Comparison of ENCODE assay signal across 26 mouse cellular contexts in the genomic region with DNA sequence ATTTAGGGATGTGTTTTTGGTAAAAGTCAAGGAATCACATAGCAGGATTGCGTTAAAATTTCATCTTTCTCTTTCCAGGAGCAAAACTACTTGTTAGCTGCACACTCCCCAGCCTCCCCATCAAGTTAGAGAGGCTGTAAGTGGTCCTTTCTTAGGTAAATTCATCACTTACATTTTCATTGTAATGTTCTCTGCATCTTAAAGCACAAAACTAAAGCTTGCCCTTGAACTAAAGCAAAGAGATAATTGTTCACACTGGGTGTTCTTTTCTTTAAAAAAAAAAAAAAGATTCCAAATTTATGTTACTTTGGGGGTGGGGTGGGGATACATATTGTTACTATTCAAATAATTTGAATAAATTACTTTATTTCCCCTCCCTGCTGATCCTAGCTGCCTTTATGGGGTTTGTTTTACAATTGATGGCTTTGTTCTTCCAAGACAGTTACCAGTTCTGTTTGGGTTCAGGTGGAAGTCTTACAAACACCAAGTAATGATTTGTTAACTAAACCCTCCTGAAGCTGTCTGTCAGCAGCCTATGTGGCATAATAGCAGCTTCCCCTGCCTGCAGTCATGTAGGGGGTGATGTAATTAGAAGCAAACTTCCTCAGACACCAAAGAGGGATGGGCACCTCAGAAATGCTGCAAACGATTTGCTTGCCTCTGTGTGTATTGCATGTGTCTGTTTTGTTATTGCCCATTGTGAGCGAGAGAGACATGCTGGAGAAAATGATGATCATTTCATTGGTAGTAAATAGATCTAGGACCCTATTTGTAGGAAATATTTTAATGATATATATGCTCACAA.
DNase-seq lines count a peak whose midpoint lies in the region; ATAC-seq and TF ChIP-seq lines count a peak whose summit lies in the region.
"Had no signal": no experiment of that assay in that cellular context is flagged by ENCODE, and none has a peak within 500 bp of the region (broad histone marks: within the 10 kb centered on the region; RNA-seq: fewer than 3 reads in every experiment).

No protein-coding gene starts in this region.

- no peaks in the 10 kb centered on the region for H3K9me3 ChIP-seq in forebrain, embryonic 16.5 days (ENCODE audit: control insufficient read depth, low read length)
- no peaks in the 10 kb centered on the region for H3K9me3 ChIP-seq in forebrain, embryonic 13.5 days (replicated peaks)
- H3K9me3 ChIP-seq in ES-E14 (ENCODE audit: control insufficient read depth, insufficient read depth, low read depth, low read length) = no peaks in the 10 kb centered on the region
- no peaks in the 10 kb centered on the region for H3K9me3 ChIP-seq in neural tube, embryonic 15.5 days (replicated peaks)
- H3K9me3 ChIP-seq: forebrain, embryonic 10.5 days; forebrain, embryonic 15.5 days; heart, embryonic 12.5 days; heart, embryonic 15.5 days; hindbrain, embryonic 10.5 days; hindbrain, embryonic 13.5 days; intestine, embryonic 15.5 days had no signal

- no peak overlapping the region for H3K9ac ChIP-seq in forebrain, embryonic 16.5 days (replicated peaks; ENCODE audit: low read depth, low read length)
- no peak overlapping the region for H3K9ac ChIP-seq in forebrain, embryonic 13.5 days
- no peak overlapping the region for H3K9ac ChIP-seq in ES-E14 (ENCODE audit: insufficient read depth, low read depth, low read length, poor library complexity, severe bottlenecking)
- no peak overlapping the region for H3K9ac ChIP-seq in neural tube, embryonic 15.5 days (replicated peaks)
- H3K9ac ChIP-seq: forebrain, embryonic 15.5 days; heart, embryonic 12.5 days; heart, embryonic 15.5 days; hindbrain, embryonic 13.5 days; intestine, embryonic 15.5 days had no signal

- no peak overlapping the region for H3K4me2 ChIP-seq in forebrain, embryonic 16.5 days (ENCODE audit: low read length)
- H3K4me2 ChIP-seq in forebrain, embryonic 13.5 days = no peak overlapping the region
- H3K4me2 ChIP-seq in neural tube, embryonic 15.5 days = no peak overlapping the region
- H3K4me2 ChIP-seq: forebrain, embryonic 15.5 days; heart, embryonic 12.5 days; heart, embryonic 15.5 days; hindbrain, embryonic 13.5 days; intestine, embryonic 15.5 days had no signal

- ATAC-seq in forebrain, embryonic 16.5 days = peak; percentile 49
- no peak for ATAC-seq in forebrain, embryonic 13.5 days
- ATAC-seq in neural tube, embryonic 15.5 days (ENCODE audit: low FRiP score) = no peak
- ATAC-seq: activated CD4-positive, CD25-positive, alpha-beta regulatory T cell, adult 4 months; forebrain, embryonic 15.5 days; hindbrain, embryonic 16.5 days; intestine, embryonic 15.5 days had no signal

- H3K4me3 ChIP-seq in forebrain, embryonic 16.5 days (replicated peaks; ENCODE audit: low read length) = no peak overlapping the region
- H3K4me3 ChIP-seq in forebrain, embryonic 13.5 days = no peak overlapping the region
- no peak overlapping the region for H3K4me3 ChIP-seq in ES-E14 (ENCODE audit: insufficient read depth in 1 of 2, low read depth in 1 of 2, low read length in 2 of 2, poor library complexity in 1 of 2, severe bottlenecking in 1 of 2)
- no peak overlapping the region for H3K4me3 ChIP-seq in neural tube, embryonic 15.5 days (replicated peaks)
- H3K4me3 ChIP-seq: forebrain, embryonic 10.5 days; forebrain, embryonic 15.5 days; gastrocnemius, adult 2 months; heart, embryonic 12.5 days; heart, embryonic 15.5 days; hindbrain, embryonic 10.5 days; hindbrain, embryonic 13.5 days; intestine, embryonic 15.5 days had no signal

- in situ Hi-C loops in ES-E14 (cut with MboI; ENCODE audit: low sequenced_read_pairs in 2 of 2, unreplicated experiment in 2 of 2) = no loop called here

- H3K4me1 ChIP-seq in forebrain, embryonic 16.5 days (replicated peaks; ENCODE audit: control insufficient read depth, insufficient read depth, low read length) = 0 out of 2 replicates have a peak, but pooled peaks cover 3% of the 10 kb centered on the region
- no peaks in the 10 kb centered on the region; the same call in 1 of the 2 replicates for H3K4me1 ChIP-seq in forebrain, embryonic 13.5 days
- peaks cover 4 to 5% of the 10 kb centered on the region in 2 experiments; a peak in 3 of 4 replicates for H3K4me1 ChIP-seq in ES-E14 (ENCODE audit: control insufficient read depth in 2 of 2, insufficient read depth in 2 of 2, low read length in 2 of 2, poor library complexity in 1 of 2)
- H3K4me1 ChIP-seq in neural tube, embryonic 15.5 days = no peaks in the 10 kb centered on the region
- H3K4me1 ChIP-seq: heart, embryonic 12.5 days; heart, embryonic 15.5 days; hindbrain, embryonic 10.5 days; hindbrain, embryonic 13.5 days; intestine, embryonic 15.5 days had no signal

- 35% methylated on average over 3 of the region's 3 CpGs for WGBS in forebrain, embryonic 16.5 days
- WGBS in forebrain, embryonic 13.5 days = 37% methylated on average over 3 of the region's 3 CpGs
- 27% methylated on average over 3 of the region's 3 CpGs for WGBS in neural tube, embryonic 15.5 days

- H3K27me3 ChIP-seq in forebrain, embryonic 16.5 days (replicated peaks; ENCODE audit: control insufficient read depth, insufficient read depth, low read length) = no peaks in the 10 kb centered on the region
- no peaks in the 10 kb centered on the region for H3K27me3 ChIP-seq in forebrain, embryonic 13.5 days
- no peaks in the 10 kb centered on the region for H3K27me3 ChIP-seq in neural tube, embryonic 15.5 days (replicated peaks)
- H3K27me3 ChIP-seq: forebrain, embryonic 15.5 days; heart, embryonic 12.5 days; heart, embryonic 15.5 days; hindbrain, embryonic 13.5 days; intestine, embryonic 15.5 days had no signal

- H3K27ac ChIP-seq in forebrain, embryonic 16.5 days (ENCODE audit: low read length) = no peak overlapping the region
- no peak overlapping the region for H3K27ac ChIP-seq in forebrain, embryonic 13.5 days
- no peak overlapping the region for H3K27ac ChIP-seq in ES-E14 (ENCODE audit: insufficient read depth, low read depth, low read length, poor library complexity, severe bottlenecking)
- H3K27ac ChIP-seq in neural tube, embryonic 15.5 days (replicated peaks) = no peak overlapping the region
- H3K27ac ChIP-seq: forebrain, embryonic 10.5 days; forebrain, embryonic 15.5 days; gastrocnemius, adult 2 months; heart, embryonic 15.5 days; hindbrain, embryonic 10.5 days; hindbrain, embryonic 13.5 days; intestine, embryonic 15.5 days had no signal

- DNase-seq in ES-E14 (ENCODE audit: low read depth, low spot score) (peak; percentile 41), ZHBTc4 (ENCODE audit: low read depth, low spot score) (peak; percentile 80)
- DNase-seq in spleen, postnatal 36 days (ENCODE audit: low spot score in 2 of 2) = no peak
- DNase-seq in thymus, postnatal 4 days = no peak
- DNase-seq: adrenal gland, adult 8-10 months; adrenal gland, postnatal 25 days; cerebellum, adult 18-20 months; cerebellum, adult 9-10 months; cerebellum, postnatal 14 days; gastrocnemius, adult 2 months; gastrocnemius, postnatal 14 days; heart, adult 11 months; heart, postnatal 10 days; heart, postnatal 36 days had no signal

- H3K36me3 ChIP-seq in forebrain, embryonic 16.5 days (ENCODE audit: control insufficient read depth, insufficient read depth) = no peaks in the 10 kb centered on the region
- no peaks in the 10 kb centered on the region for H3K36me3 ChIP-seq in forebrain, embryonic 13.5 days (ENCODE audit: poor library complexity, severe bottlenecking)
- H3K36me3 ChIP-seq in ES-E14 (ENCODE audit: control insufficient read depth, insufficient read depth, low read length, poor library complexity, severe bottlenecking) = no peaks in the 10 kb centered on the region
- no peaks in the 10 kb centered on the region for H3K36me3 ChIP-seq in neural tube, embryonic 15.5 days
- H3K36me3 ChIP-seq: forebrain, embryonic 10.5 days; forebrain, embryonic 15.5 days; heart, embryonic 12.5 days; heart, embryonic 15.5 days; hindbrain, embryonic 10.5 days; hindbrain, embryonic 13.5 days; intestine, embryonic 15.5 days had no signal

TF ChIP-seq in ES-E14, 5 proteins besides CTCF, POLR2A, EP300 and RAD21:
- TF ChIP-seq MAFK (IDR thresholded peaks at IDR 0.05; ENCODE audit: insufficient read depth, low read depth, low read length) (no peak), HCFC1 (IDR thresholded peaks at IDR 0.05; ENCODE audit: borderline replicate concordance, insufficient read depth, low read length) (no peak), CHD2 (IDR thresholded peaks at IDR 0.05; ENCODE audit: low read depth, low read length) (peak; percentile 53), ZNF384 (IDR thresholded peaks at IDR 0.05; ENCODE audit: low read depth, low read length) (peak; percentile 93; the same call in 1 of the 2 replicates)
TF ChIP-seq in ES-E14: peak in this region for 2.

Comparison
In these comparisons a context has a peak if more than half of its experiments do, and no peak if none do; other contexts are left out.
1. DNase-seq: peak in ES-E14 (single experiment) and ZHBTc4 (single experiment); none in spleen, postnatal 36 days (0 of 2) and thymus, postnatal 4 days (single experiment).